Mouse (Mus musculus): Measurements from ENCODE around the gene Armc12.

DNA sequence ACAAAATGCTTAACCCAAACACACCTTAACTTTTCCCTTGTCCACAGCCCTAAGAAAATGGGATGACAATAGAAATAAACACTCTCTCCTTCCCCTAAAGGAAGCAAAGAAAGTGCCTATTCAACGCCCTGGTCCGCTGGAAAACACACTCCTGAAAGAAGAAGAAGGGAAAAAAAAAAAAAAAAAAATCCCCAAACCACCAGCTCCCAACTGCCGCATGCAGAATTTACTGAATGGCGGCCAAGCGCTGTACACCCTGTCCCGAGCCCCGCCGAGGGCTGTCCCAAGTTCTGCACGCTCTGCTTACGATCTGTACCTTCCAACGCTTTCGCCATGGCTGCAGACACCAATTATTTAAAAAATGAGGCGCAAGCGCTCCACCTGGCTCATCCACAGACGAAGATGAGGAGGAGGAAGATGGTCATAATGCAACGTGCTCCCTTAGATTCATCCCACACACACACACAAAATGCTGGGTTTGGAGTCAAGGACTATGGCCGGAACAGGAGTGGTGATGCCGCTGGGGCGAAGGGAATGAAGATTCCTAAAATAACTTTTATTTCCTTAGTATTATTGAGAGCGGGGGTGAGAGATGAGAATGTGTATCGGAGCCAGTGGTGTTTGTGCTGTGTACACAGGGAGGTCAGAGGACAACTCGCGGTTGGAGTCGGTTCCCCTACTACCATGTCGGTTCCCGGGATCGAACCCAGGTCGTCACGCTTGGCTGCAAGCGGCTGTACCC is 45.7 kb upstream of the Armc12 start:
- TF ChIP-seq CTCF (IDR thresholded peaks at IDR 0.05; ENCODE audit: control insufficient read depth, insufficient read depth, insufficient read length) (no peak), FOSL1 (IDR thresholded peaks at IDR 0.05; ENCODE audit: insufficient read depth, low read length, poor library complexity, severe bottlenecking) (no peak), MYOG (IDR thresholded peaks at IDR 0.05; ENCODE audit: control insufficient read depth, extremely low read depth, insufficient read length) (no peak), MYOD1 (IDR thresholded peaks at IDR 0.05; ENCODE audit: control insufficient read depth, insufficient read length, low read depth) (no peak), MAX (IDR thresholded peaks at IDR 0.05) (no peak)

Measured in C2C12 (cell line).